Mouse (Mus musculus) liver, embryonic 14.5 days (tissue): Measurements from ENCODE around the gene Mrpl37. TPM values are rescaled to one million over a fixed set of nuclear protein-coding genes. Genes with fewer than 3 reads are reported as not detected.

Experiments used
- ATAC-seq: fragments of 200-750 bp; cut with Nextera tagmentation; 2 replicates; pipeline ENCODE4 v1.8.0; 2017; ENCODE audit warnings: moderate number of reproducible peaks, mild to moderate bottlenecking, moderate library complexity; ENCODE audit not compliant: insufficient read depth
- DNase-seq, 3 experiments: peaks; one replicate each; pipeline ENCODE4 v3.0.0-alpha.2; 2012 to 2013; ENCODE audit warnings: low read depth in 3 of 3, low spot score in 3 of 3
- H3K27ac ChIP-seq: fragments of 300-500 bp; sonication (generic); 2 replicates; pipeline ENCODE4 v1.5.1; 2014; ENCODE audit warnings: moderate library complexity, mild to moderate bottlenecking, control low read depth, inconsistent platforms
- H3K27me3 ChIP-seq: fragments of 300-500 bp; sonication (generic); 2 replicates; pipeline ENCODE4 v1.6.1; 2014; ENCODE audit warnings: mild to moderate bottlenecking, low read length, moderate library complexity; ENCODE audit not compliant: control insufficient read depth, insufficient read depth
- H3K36me3 ChIP-seq: fragments of 300-500 bp; sonication (generic); replicated peaks from 2 replicates; pipeline ENCODE4 v1.6.1; 2014; ENCODE audit warnings: low read depth; ENCODE audit not compliant: control insufficient read depth, insufficient read depth
- H3K4me1 ChIP-seq, 2 experiments: fragments of 200-500 bp in 1 of 2; fragments of 300-500 bp in 1 of 2; sonication (generic) in 1 of 2; replicated peaks; 2 replicates each; pipeline ENCODE4 v1.6.1; 2012 to 2014; ENCODE audit warnings: antibody characterized with exemption in 1 of 2, inconsistent platforms in 1 of 2, low read length in 1 of 2; ENCODE audit not compliant: control insufficient read depth in 2 of 2, insufficient read depth in 2 of 2
- H3K4me2 ChIP-seq: fragments of 300-500 bp; sonication (generic); 2 replicates; pipeline ENCODE4 v1.6.1; 2014; ENCODE audit warnings: low read depth, mild to moderate bottlenecking, control low read depth, moderate library complexity
- H3K4me3 ChIP-seq, 2 experiments: fragments of 200-500 bp in 1 of 2; fragments of 300-500 bp in 1 of 2; sonication (generic) in 1 of 2; 2 replicates each; pipeline ENCODE4 v1.5.1; 2012 to 2014; ENCODE audit warnings: low read depth in 2 of 2, low read length in 2 of 2, mild to moderate bottlenecking in 2 of 2, control low read depth in 1 of 2, inconsistent platforms in 1 of 2, moderate library complexity in 1 of 2; ENCODE audit not compliant: insufficient read depth in 1 of 2
- H3K9ac ChIP-seq: fragments of 300-500 bp; sonication (generic); replicated peaks from 2 replicates; pipeline ENCODE4 v1.6.1; 2014; ENCODE audit warnings: mild to moderate bottlenecking, control low read depth, moderate library complexity
- H3K9me3 ChIP-seq: fragments of 300-500 bp; sonication (generic); 2 replicates; pipeline ENCODE4 v1.6.1; 2016; ENCODE audit warnings: low read length, mixed read lengths; ENCODE audit not compliant: control insufficient read depth
- CTCF ChIP-seq: IDR thresholded peaks from 2 replicates; pipeline ENCODE4 v1.5.1; 2016; ENCODE audit warnings: antibody characterized with exemption, low read depth, control low read depth
- EP300 ChIP-seq: IDR thresholded peaks from 2 replicates; pipeline ENCODE4 v1.6.1; 2016; ENCODE audit warnings: antibody characterized with exemption, low read depth
- WGBS: fragments of 180-500 bp; shearing (Covaris S2); extraction: QIAGEN DNeasy Blood & Tissue Kit; methylation state at CpG from one replicate; pipeline ENCODE4 v1.1.7; 2014; ENCODE audit not compliant: insufficient replicate concordance; 5-methylcytosine and 5-hydroxymethylcytosine counted together
- polyA plus RNA-seq, 2 experiments: library from polyadenylated mRNA; depleted of rRNA in 1 of 2; stranded (reverse) in 1 of 2; unstranded in 1 of 2; fragments of >200 nt; fragmentation: Nextera tagmentation in 1 of 2; extraction: Ambion mirVana in 1 of 2; gene quantifications; 2 replicates each; pipeline versions ENCODE4 v1.2.1 to v1.2.3; 2012 to 2014

Mrpl37 gene
- polyA plus RNA-seq, 2 experiments: 36.4 to 57.9 TPM

- no peak for ATAC-seq
- Histone ChIP-seq H3K4me2 (no peak overlapping the region), H3K27ac (no peak overlapping the region), H3K27me3 (no peaks in the 10 kb centered on the region), H3K4me1 (no peaks in the 10 kb centered on the region), H3K4me3 (no peak overlapping the region), H3K9ac (no peak overlapping the region), H3K36me3 (peaks cover 3% of the 10 kb centered on the region), H3K9me3 (no peaks in the 10 kb centered on the region)
- TF ChIP-seq CTCF (no peak), EP300 (no peak)
- WGBS: 72% methylated on average over 5 of the region's 5 CpGs
- no peak for DNase-seq
Observed at GRCm38 (mm10) chr4:107058346-107058745, 8.3 kb downstream of the Mrpl37 start.

- Histone ChIP-seq H3K4me2 (no peak overlapping the region), H3K9ac (no peak overlapping the region), H3K27me3 (no peaks in the 10 kb centered on the region), H3K4me3 (no peak overlapping the region), H3K9me3 (no peaks in the 10 kb centered on the region), H3K4me1 (no peaks in the 10 kb centered on the region), H3K27ac (no peak overlapping the region), H3K36me3 (peaks cover 3% of the 10 kb centered on the region; the same call in 1 of the 2 replicates)
- WGBS: 64% methylated on average over 3 of the region's 3 CpGs
- DNase-seq: no peak
- no peak for ATAC-seq
- no peak for TF ChIP-seq CTCF
- no peak for TF ChIP-seq EP300
Observed at GRCm38 (mm10) chr4:107056088-107056487, 10.6 kb downstream of the Mrpl37 start.

DNA sequence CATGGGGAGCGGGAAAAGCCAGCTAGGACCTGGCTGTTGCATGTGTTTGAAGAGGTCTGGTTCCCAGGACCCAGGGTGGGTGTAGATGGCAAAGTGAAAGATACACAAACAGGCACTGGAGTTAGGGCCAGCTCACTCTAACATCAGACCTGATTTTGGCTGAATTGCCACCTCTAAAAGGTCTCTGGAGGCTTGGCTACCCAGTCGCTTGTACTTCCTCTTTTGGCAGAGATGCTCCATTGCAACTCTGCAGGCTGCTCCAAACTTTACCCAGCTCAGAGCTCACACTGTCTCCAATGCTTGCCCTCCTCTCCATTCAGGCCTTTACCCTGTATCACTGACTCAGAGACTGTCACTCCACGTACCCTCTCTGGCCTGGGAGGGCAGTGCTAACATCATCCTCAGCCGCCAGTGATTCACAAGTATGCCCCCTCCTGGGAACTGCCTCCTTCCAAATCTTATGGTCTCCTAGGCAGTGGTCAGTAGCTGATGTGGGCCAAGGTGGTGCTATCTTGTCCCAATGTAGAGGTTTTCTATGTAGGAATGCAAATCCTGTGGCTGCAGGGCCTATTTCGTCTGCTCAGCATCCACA lies 13.6 kb downstream of the Mrpl37 start:
- no peak for DNase-seq

DNA sequence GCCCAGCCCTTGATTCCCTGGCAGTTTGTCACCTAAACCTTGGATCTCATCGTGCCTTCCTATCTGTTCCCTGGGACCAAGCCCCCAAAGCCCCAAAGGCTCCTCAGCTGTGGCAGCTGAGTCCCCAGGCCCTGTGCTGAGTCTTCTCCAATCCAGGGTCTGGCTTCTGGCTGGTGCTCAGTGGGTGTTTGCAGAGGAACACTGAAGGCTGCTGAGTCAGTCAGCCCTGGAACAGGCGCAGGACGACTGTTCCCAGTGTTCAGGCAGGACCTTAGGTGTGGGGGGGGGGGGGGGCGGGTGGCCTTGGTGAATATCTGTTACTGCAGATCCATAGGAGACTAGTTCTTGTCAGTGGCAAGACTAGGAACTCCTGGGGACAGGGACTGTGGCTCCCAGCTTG lies 14.8 kb downstream of the Mrpl37 start:
- Histone ChIP-seq H3K9me3 (no peaks in the 10 kb centered on the region), H3K4me1 (no peaks in the 10 kb centered on the region), H3K9ac (no peak overlapping the region), H3K4me2 (no peak overlapping the region), H3K27me3 (no peaks in the 10 kb centered on the region), H3K27ac (no peak overlapping the region), H3K36me3 (peaks cover 15% of the 10 kb centered on the region), H3K4me3 (no peak overlapping the region)
- no peak for DNase-seq
- TF ChIP-seq EP300 (no peak), CTCF (no peak)
- no peak for ATAC-seq
- 59% methylated on average over 3 of the region's 4 CpGs for WGBS

More for the DNA sequence above, 13.6 kb downstream of the Mrpl37 start:
- no peak overlapping the region for H3K27ac ChIP-seq
- no peak overlapping the region for H3K4me2 ChIP-seq
- no peaks in the 10 kb centered on the region for H3K27me3 ChIP-seq
- no peak for ATAC-seq
- WGBS: 50% methylated on average over 5 of the region's 5 CpGs
- H3K9ac ChIP-seq: no peak overlapping the region
- H3K4me3 ChIP-seq: no peak overlapping the region
- TF ChIP-seq CTCF: no peak
- TF ChIP-seq EP300: no peak
- peaks cover 5% of the 10 kb centered on the region; the same call in 1 of the 2 replicates for H3K36me3 ChIP-seq
- H3K4me1 ChIP-seq: no peaks in the 10 kb centered on the region
- H3K9me3 ChIP-seq: no peaks in the 10 kb centered on the region

DNA sequence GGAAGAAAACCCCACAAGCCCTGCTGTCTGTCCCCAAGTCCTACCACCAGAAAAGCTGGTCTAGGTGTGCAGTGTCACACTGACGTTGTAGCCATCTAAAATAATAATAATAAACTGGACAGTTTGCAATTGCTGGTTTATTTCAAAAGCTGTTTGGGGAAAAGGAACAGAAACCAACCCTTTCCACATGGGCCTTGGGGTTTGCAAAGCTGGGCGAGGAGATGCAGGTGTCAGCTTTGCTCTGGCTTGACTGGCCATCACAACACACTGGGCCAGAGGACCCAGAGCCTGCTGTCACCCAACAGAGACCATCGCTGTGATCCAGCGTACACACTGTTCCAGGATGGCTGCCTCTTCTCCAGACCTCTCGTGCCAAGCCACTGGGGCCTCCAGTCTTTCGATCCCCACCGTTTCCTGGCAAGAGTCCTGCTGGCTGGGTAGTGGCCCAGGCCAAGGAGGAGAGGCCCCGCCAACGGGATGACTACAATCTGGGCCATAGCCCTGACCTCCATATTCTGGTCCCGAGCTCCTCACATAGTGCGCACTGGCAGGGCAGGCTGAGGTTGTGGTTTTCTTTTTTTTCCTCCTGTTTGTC lies 18.0 kb downstream of the Mrpl37 start:
- H3K27me3 ChIP-seq: no peaks in the 10 kb centered on the region
- WGBS: 89% methylated on average over 11 of the region's 11 CpGs
- H3K36me3 ChIP-seq: peaks cover 35% of the 10 kb centered on the region
- TF ChIP-seq CTCF (no peak), EP300 (no peak)
- no peaks in the 10 kb centered on the region for H3K4me1 ChIP-seq
- no peak overlapping the region for H3K4me3 ChIP-seq
- H3K4me2 ChIP-seq: no peak overlapping the region
- no peak overlapping the region for H3K9ac ChIP-seq
- no peaks in the 10 kb centered on the region for H3K9me3 ChIP-seq
- DNase-seq: no peak
- H3K27ac ChIP-seq: no peak overlapping the region
- no peak for ATAC-seq
